Comparison of ENCODE assay signal across 18 mouse cellular contexts in the genomic region with DNA sequence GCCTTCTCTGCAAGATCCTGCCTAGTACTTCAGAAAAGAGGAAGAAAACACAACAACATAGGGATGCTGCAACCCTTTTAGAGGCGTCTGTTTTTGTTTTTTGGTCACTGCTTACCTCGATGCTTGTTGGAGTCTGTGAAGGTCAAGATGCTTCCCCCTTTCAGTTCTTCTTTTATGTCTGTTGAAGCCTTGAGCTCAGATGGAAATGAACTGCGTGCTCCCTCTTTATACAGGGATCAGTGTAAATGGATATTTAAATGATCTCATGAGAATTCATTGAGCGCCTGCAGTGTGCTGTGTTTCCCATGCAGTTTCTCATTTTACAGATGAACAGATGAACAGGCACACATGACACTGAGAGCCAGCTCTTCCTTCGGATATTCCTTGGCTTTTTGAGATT.
DNase-seq lines count a peak whose midpoint lies in the region; ATAC-seq lines count a peak whose summit lies in the region.
"Had no signal": no experiment of that assay in that cellular context is flagged by ENCODE, and none has a peak within 500 bp of the region (broad histone marks: within the 10 kb centered on the region; RNA-seq: fewer than 3 reads in every experiment).

No protein-coding gene starts in this region.

- H3K9ac ChIP-seq in embryonic facial prominence, embryonic 14.5 days (ENCODE audit: low read depth, low read length), result no peak overlapping the region
- H3K9ac ChIP-seq in neural tube, embryonic 13.5 days, result 0 out of 2 replicates have a peak overlapping the region, but pooled peaks have one; percentile 8
- no peak overlapping the region for H3K9ac ChIP-seq in liver, embryonic 12.5 days
- H3K9ac ChIP-seq: embryonic facial prominence, embryonic 12.5 days; limb, embryonic 12.5 days; liver, embryonic 15.5 days; stomach, embryonic 15.5 days had no signal

- no peaks in the 10 kb centered on the region for H3K27me3 ChIP-seq in embryonic facial prominence, embryonic 14.5 days (replicated peaks; ENCODE audit: control insufficient read depth, insufficient read depth, low read length)
- H3K27me3 ChIP-seq in embryonic facial prominence, embryonic 10.5 days (replicated peaks; ENCODE audit: low read depth, poor library complexity, severe bottlenecking), result no peaks in the 10 kb centered on the region
- H3K27me3 ChIP-seq in neural tube, embryonic 13.5 days, result no peaks in the 10 kb centered on the region
- H3K27me3 ChIP-seq in liver, embryonic 12.5 days (replicated peaks), result no peaks in the 10 kb centered on the region
- H3K27me3 ChIP-seq: embryonic facial prominence, embryonic 12.5 days; limb, embryonic 12.5 days; liver, embryonic 15.5 days; stomach, embryonic 15.5 days had no signal

- no peaks in the 10 kb centered on the region for H3K9me3 ChIP-seq in embryonic facial prominence, embryonic 14.5 days (ENCODE audit: control insufficient read depth, low read length)
- no peaks in the 10 kb centered on the region for H3K9me3 ChIP-seq in embryonic facial prominence, embryonic 10.5 days
- no peaks in the 10 kb centered on the region for H3K9me3 ChIP-seq in neural tube, embryonic 13.5 days
- no peaks in the 10 kb centered on the region for H3K9me3 ChIP-seq in liver, embryonic 12.5 days (replicated peaks)
- H3K9me3 ChIP-seq: embryonic facial prominence, embryonic 12.5 days; limb, embryonic 12.5 days; liver, embryonic 15.5 days; stomach, embryonic 15.5 days had no signal

- H3K27ac ChIP-seq in embryonic facial prominence, embryonic 14.5 days (replicated peaks; ENCODE audit: low read depth, low read length), result no peak overlapping the region
- no peak overlapping the region for H3K27ac ChIP-seq in embryonic facial prominence, embryonic 10.5 days (replicated peaks)
- H3K27ac ChIP-seq in neural tube, embryonic 13.5 days (replicated peaks), result peak overlapping the region; percentile 13; the same call in 1 of the 2 replicates
- H3K27ac ChIP-seq in liver, embryonic 12.5 days, result no peak overlapping the region
- H3K27ac ChIP-seq: embryonic facial prominence, embryonic 12.5 days; limb, embryonic 12.5 days; liver, embryonic 15.5 days; stomach, embryonic 15.5 days had no signal

- H3K4me2 ChIP-seq in embryonic facial prominence, embryonic 14.5 days (ENCODE audit: low read depth, low read length), result no peak overlapping the region
- H3K4me2 ChIP-seq in neural tube, embryonic 13.5 days, result no peak overlapping the region
- no peak overlapping the region for H3K4me2 ChIP-seq in liver, embryonic 12.5 days
- H3K4me2 ChIP-seq: embryonic facial prominence, embryonic 12.5 days; limb, embryonic 12.5 days; liver, embryonic 15.5 days; stomach, embryonic 15.5 days had no signal

- peak; percentile 9 for DNase-seq in embryonic facial prominence, embryonic 14.5 days (ENCODE audit: low spot score)
- DNase-seq in embryonic facial prominence, embryonic 10.5 days (ENCODE audit: low spot score), result no peak
- DNase-seq in neural tube, embryonic 10.5 days (ENCODE audit: extremely low spot score, low spot score), result no peak
- no peak for DNase-seq in heart, adult 11 months
- DNase-seq: adrenal gland, postnatal 36 days; gastrocnemius, postnatal 14 days; kidney, adult 2 months; right cerebral cortex, adult 18-20 months; spleen, adult 18-20 months had no signal

- peak; percentile 48; the same call in 1 of the 2 replicates for ATAC-seq in embryonic facial prominence, embryonic 14.5 days (ENCODE audit: low read depth)
- ATAC-seq in neural tube, embryonic 13.5 days (ENCODE audit: low read depth), result no peak
- peak; percentile 60 for ATAC-seq in megakaryocyte progenitor cell, adult 5-6 weeks (replicated peaks; ENCODE audit: poor library complexity)
- no peak for ATAC-seq in liver, embryonic 12.5 days
- no peak for ATAC-seq in erythroblast, adult 5-6 weeks (replicated peaks; ENCODE audit: low FRiP score, poor library complexity, severe bottlenecking)
- ATAC-seq: activated CD4-positive, CD25-positive, alpha-beta regulatory T cell, adult 4 months had no signal

- H3K36me3 ChIP-seq in embryonic facial prominence, embryonic 14.5 days (ENCODE audit: control insufficient read depth, insufficient read depth, low read length), result no peaks in the 10 kb centered on the region
- no peaks in the 10 kb centered on the region for H3K36me3 ChIP-seq in embryonic facial prominence, embryonic 10.5 days (replicated peaks)
- H3K36me3 ChIP-seq in neural tube, embryonic 13.5 days, result no peaks in the 10 kb centered on the region
- no peaks in the 10 kb centered on the region for H3K36me3 ChIP-seq in liver, embryonic 12.5 days
- H3K36me3 ChIP-seq: embryonic facial prominence, embryonic 12.5 days; limb, embryonic 12.5 days; liver, embryonic 15.5 days; stomach, embryonic 15.5 days had no signal

- no peak overlapping the region for H3K4me3 ChIP-seq in embryonic facial prominence, embryonic 14.5 days (ENCODE audit: low read depth, low read length)
- no peak overlapping the region for H3K4me3 ChIP-seq in embryonic facial prominence, embryonic 10.5 days
- H3K4me3 ChIP-seq in neural tube, embryonic 13.5 days, result no peak overlapping the region
- H3K4me3 ChIP-seq in liver, embryonic 12.5 days, result no peak overlapping the region
- H3K4me3 ChIP-seq: embryonic facial prominence, embryonic 12.5 days; limb, embryonic 12.5 days; liver, embryonic 15.5 days; stomach, embryonic 15.5 days had no signal

- H3K4me1 ChIP-seq in embryonic facial prominence, embryonic 14.5 days (ENCODE audit: control insufficient read depth, insufficient read depth, low read length), result no peaks in the 10 kb centered on the region
- 0 out of 2 replicates have a peak, but pooled peaks cover 4% of the 10 kb centered on the region for H3K4me1 ChIP-seq in embryonic facial prominence, embryonic 10.5 days
- H3K4me1 ChIP-seq in neural tube, embryonic 13.5 days (replicated peaks), result peaks cover 25% of the 10 kb centered on the region
- no peaks in the 10 kb centered on the region for H3K4me1 ChIP-seq in liver, embryonic 12.5 days
- H3K4me1 ChIP-seq: embryonic facial prominence, embryonic 12.5 days; liver, embryonic 15.5 days; stomach, embryonic 15.5 days had no signal

- 50% methylated on average over 5 of the region's 5 CpGs for WGBS in embryonic facial prominence, embryonic 14.5 days
- WGBS in embryonic facial prominence, embryonic 10.5 days, result 62% methylated on average over 5 of the region's 5 CpGs
- WGBS in neural tube, embryonic 13.5 days, result 35% methylated on average over 5 of the region's 5 CpGs
- 49% methylated on average over 5 of the region's 5 CpGs for WGBS in liver, embryonic 12.5 days (ENCODE audit: insufficient replicate concordance)

Comparison
In these comparisons a context has a peak if more than half of its experiments do, and no peak if none do; other contexts are left out.
1. ATAC-seq: peak in embryonic facial prominence, embryonic 14.5 days (single experiment) and megakaryocyte progenitor cell, adult 5-6 weeks (single experiment); none in neural tube, embryonic 13.5 days (single experiment), liver, embryonic 12.5 days (single experiment) and erythroblast, adult 5-6 weeks (single experiment).